Mouse (Mus musculus): ENCODE results near the gene Adamtsl1. TPM values are rescaled to one million over a fixed set of nuclear protein-coding genes. Genes with fewer than 3 reads are reported as not detected.

Adamtsl1 gene
- total RNA-seq, 2 experiments from 2014 or later, result 15.9 to 19.9 TPM

GRCm38 (mm10) chr4:86201766-86202165 lies 687.8 kb downstream of the Adamtsl1 start:
- DNase-seq, result no peak

- DNase-seq, result no peak
These were observed 689.3 kb downstream of the Adamtsl1 start for GRCm38 (mm10) chr4:86203288-86203687.

GRCm38 (mm10) chr4:86224875-86225274 lies 710.9 kb downstream of the Adamtsl1 start:
- no peak for DNase-seq

- DNase-seq, result peak in 1 of 2 experiments; percentile 9
These were observed 713.1 kb downstream of the Adamtsl1 start for GRCm38 (mm10) chr4:86227096-86227495.

GRCm38 (mm10) chr4:86233197-86233596 lies 719.2 kb downstream of the Adamtsl1 start:
- DNase-seq, result peak in 1 of 2 experiments; percentile 0

GRCm38 (mm10) chr4:86241854-86242424 lies 728.0 kb downstream of the Adamtsl1 start:
- no peak for DNase-seq

- DNase-seq, result no peak
These were observed 756.1 kb downstream of the Adamtsl1 start for GRCm38 (mm10) chr4:86270085-86270484.

- no peak for DNase-seq
These were observed 759.9 kb downstream of the Adamtsl1 start for GRCm38 (mm10) chr4:86273703-86274355.

GRCm38 (mm10) chr4:86274663-86275062 lies 760.7 kb downstream of the Adamtsl1 start:
- DNase-seq, result no peak

- DNase-seq, result no peak
These were observed 762.2 kb downstream of the Adamtsl1 start for GRCm38 (mm10) chr4:86276021-86276813.

GRCm38 (mm10) chr4:86278546-86278945 lies 764.6 kb downstream of the Adamtsl1 start:
- no peak for DNase-seq

GRCm38 (mm10) chr4:86286572-86286971 lies 772.6 kb downstream of the Adamtsl1 start:
- no peak for DNase-seq

GRCm38 (mm10) chr4:86288264-86288663 lies 774.3 kb downstream of the Adamtsl1 start:
- DNase-seq, result no peak

- DNase-seq, result no peak
These were observed 775.7 kb downstream of the Adamtsl1 start for GRCm38 (mm10) chr4:86289511-86290273.

GRCm38 (mm10) chr4:86294828-86295251 lies 780.9 kb downstream of the Adamtsl1 start:
- DNase-seq, result no peak

- DNase-seq, result no peak
These were observed 787.5 kb downstream of the Adamtsl1 start for GRCm38 (mm10) chr4:86301469-86301868.

- no peak for DNase-seq
These were observed 788.1 kb downstream of the Adamtsl1 start for GRCm38 (mm10) chr4:86302095-86302494.

- no peak for DNase-seq
These were observed 792.8 kb downstream of the Adamtsl1 start for GRCm38 (mm10) chr4:86306753-86307152.

- no peak for DNase-seq
These were observed 795.2 kb downstream of the Adamtsl1 start for GRCm38 (mm10) chr4:86309178-86309577.

- peak; percentile 17 to 34 for DNase-seq
These were observed 797.1 kb downstream of the Adamtsl1 start for GRCm38 (mm10) chr4:86310806-86311730.

- DNase-seq, result no peak
These were observed 798.4 kb downstream of the Adamtsl1 start for GRCm38 (mm10) chr4:86312366-86312765.
